Mouse (Mus musculus): ENCODE measurements around the gene Pou3f1.
"Not testable (repeated sequence)": the region's sequence is repeated elsewhere in the genome, so short reads cannot be mapped to it uniquely, and the experiment has no call there.

Pou3f1 gene

DNA sequence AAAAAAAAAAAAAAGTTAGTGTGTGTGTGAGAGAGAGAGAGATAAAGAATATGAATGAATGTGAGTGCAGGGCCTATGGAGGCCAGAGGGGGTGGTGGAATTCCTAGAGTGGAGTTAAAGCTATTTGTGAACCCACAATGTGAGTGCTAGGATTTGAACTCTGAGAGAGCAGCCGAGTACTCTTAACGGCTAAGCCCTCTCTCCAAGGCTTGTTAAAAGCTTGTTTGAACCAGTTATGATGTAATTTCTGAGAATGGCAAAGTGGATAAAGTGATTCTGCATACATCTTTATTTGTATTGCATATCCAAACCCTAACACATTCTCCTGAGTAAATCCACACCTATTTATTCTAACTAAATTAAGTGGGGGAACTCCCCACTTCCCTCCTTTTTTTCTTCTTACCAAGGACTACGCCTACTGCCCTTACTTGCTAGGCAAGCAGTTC is 35.8 kb downstream of the Pou3f1 start:
- DNase-seq (ENCODE audit: low spot score in 2 of 2) = no peak

DNA sequence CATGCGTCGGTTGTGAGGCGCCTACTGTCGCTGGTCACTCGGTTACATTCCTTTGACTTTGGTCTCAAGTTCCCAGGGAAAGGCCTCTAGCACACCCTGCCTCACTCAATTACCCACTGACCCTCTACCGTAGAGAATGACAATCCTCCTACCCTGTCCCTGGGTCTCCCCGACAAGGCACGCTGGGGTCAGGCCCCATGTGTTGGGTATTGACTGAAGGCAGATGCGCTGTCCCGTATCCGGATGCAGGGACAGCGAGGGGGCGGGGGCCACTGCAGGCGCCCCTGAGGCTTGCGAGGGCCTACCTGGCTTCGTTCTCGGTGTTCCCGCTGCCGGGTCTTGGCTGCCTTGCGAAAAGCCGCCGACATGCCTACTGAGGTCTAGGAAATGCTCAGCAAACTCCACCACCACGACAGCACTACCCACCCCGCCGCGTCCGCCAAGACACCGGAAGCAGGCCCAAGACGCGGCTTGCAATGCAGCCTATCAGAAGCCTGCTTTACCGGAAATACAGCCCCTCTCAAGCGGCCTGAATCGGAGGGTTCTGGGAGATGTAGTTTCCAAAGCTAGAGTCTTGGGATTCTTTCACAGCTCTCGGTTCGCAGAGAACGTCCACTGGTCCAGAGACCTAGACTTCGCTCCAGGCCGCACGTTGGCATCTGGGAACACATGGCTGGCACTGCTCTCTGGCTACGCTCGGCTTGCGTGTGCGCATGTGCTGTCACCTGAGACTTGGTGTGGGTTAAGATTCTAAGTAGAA is 36.7 kb downstream of the Pou3f1 start, which contains the start of gene Utp11:
Utp11 (minus strand) TSS at position 466 of the 760 bp plus-strand sequence.
- DNase-seq (ENCODE audit: low spot score in 2 of 2) = peak; percentile 83 to 86

DNA sequence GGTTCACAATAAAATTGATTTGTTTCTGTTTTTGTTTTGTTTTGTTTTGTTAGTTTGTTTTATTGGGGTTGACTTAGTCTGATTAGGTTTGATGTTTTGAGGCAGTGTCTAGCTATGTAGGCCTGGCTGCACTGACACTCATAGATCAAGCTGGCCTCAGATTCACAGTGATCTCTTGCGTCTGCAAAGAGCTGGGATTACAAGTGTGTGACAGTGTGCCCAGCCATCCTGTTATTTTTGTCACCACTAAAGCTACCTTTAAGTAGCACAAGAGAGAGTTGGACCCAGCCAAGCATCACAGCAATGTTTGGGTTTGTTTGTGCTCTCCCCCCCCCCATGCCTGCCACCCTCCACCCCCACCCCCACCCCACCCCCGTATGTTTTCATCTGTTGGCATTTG is 38.0 kb downstream of the Pou3f1 start:
- no peak for DNase-seq (ENCODE audit: low spot score in 2 of 2)

DNA sequence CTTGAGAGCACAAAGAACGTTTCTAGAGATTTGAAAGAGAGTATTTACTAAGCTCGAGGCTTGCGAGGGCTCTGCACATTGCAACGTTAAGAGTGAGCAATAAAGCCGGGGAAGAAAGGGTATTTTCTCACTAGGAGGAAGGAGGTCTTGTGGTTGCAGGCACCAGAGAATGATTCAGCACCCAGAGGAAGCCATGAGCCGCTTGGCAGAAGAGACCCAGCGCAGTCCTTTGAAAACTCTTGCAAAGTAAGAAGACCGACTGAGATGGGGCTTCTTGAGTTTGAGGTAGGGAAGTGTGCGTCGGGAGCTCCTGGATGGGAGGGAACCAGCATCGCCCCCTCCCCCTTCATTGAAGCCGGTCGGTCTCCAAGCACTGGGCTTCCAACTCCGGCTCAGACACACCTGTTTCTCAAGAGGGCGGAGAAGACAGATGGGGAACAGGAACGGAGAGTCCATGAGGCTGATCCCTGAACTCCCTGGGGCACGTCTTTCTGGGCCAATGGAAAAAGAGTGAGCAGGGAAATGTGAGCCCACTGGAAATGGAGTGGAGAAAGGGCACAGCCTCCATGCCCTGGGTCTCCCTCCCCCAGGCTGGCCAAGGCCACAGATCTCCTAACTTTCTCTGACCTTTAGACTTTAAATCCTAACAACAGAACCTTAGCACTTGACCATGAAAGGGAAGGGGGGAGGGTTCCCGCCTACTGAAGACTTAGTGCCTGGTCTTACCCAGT is 39.3 kb downstream of the Pou3f1 start:
- no peak for DNase-seq (ENCODE audit: low spot score in 2 of 2)

DNA sequence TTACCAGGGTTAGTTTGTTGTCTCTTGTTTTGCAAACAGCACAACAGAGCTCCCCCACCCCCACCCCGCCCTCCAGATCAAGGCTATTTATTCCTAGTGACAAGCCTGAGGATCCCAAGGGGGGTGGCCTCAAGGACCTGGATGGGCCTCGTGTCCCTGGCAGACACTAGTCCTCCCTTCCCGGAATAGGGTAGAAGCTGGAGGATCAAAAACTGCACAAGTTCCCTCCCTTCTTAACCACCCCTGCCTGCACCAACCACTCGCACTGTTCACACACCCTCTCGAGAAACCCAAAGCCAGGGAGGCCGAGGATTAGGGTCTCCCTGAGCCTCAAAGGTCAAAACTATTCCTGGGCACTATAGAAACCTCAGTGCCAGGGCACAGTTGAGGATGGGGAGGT is 43.2 kb downstream of the Pou3f1 start:
- no peak for DNase-seq (ENCODE audit: low spot score in 2 of 2)

DNA sequence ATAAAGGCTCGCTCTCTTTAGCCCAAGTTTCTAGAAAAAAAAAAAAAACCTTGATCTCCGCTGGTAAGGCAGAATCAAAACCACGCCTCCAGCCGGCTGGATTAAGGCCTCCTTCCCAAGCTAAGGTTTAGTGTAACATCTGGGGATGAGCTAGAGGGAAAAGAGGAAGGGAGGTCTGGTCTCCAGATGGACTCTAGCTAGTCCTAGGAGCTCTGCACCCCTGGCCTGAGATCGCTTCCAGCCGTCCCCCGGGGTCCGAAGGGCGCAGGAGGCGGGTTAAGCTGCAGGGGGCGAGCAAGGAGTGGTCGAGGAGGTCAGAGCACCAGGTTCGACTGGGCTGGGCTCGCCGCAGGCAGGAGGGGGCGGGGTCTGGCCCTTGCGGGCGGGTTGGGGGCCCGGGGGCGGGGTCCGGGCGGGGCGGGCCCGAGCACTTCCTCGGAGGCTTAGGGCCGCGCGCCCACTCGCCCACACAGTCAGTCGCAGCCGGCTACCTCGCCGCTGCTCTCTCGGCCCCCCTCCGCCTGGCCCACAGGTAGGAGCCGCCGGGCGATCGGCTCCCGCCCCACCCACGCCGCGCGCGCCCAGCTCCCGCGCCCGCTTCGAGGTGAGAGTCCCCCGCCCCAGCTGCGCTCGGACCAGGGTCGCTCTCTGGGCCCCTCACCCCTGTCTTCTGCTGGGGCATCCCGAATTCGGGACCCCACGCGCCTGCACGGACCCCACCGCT is 43.8 kb downstream of the Pou3f1 start, which contains the start of gene Fhl3:
Fhl3 (plus strand) TSS at position 454 of the 724 bp plus-strand sequence.
- no peak for DNase-seq (ENCODE audit: low spot score in 2 of 2)

DNA sequence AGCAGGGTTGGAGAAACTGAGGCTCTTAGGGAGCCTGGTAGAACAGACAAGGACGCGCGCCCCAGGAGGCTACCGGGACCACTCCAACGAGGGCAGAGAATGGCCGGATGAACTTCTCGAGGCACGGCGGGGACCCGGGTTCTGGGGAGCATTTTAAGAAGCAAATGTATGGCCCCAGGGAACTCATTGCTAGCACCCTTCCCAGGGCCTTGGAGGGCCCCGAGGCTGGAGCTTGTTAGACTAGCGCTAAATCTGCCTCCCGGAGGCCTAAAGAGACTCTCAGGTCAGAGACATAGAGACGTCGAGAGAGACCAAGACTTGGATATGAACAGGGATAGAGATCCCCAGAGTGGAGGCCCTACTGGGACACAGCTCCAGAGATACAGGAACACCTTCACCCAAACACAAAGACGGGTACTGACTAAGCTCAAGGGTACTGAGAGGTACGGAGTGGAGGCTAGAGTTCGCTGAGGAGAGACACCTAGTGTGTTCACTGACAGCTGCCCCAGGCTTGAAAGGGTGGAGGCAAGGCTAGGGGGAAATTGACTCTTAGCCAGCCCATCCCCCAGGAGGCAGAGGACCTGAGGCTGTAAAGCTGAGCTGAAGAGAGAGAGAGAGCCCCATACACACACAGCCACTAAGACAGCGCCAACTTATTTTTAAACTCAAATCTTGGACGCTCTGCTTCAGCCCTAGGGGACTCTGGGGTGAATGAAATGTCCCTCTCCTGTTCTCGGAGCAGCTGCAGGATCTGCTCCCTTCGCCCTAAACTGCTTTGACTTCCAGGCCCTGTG is 44.6 kb downstream of the Pou3f1 start:
- DNase-seq (ENCODE audit: low spot score in 2 of 2) = no peak

DNA sequence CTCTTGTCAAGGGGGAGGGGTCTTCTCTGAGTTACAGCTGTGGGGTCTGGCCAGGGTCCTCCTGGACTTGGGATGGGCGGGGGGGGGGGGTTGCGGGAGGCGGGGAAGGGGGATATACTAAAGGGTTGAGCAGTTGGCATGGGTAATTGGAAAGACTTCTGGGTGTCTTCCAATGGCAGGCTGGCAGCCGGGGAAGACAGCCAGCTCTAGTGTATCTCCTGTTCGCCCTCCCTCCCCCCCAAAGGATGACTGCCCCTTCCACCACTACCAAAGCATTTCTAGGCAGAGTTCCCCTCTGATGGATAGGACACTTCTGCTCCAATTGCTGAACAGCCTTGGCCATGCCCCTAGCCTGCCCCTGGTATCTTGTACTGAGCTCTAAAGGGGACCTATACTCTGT is 45.3 kb downstream of the Pou3f1 start:
- no peak for DNase-seq (ENCODE audit: low spot score in 2 of 2)

DNA sequence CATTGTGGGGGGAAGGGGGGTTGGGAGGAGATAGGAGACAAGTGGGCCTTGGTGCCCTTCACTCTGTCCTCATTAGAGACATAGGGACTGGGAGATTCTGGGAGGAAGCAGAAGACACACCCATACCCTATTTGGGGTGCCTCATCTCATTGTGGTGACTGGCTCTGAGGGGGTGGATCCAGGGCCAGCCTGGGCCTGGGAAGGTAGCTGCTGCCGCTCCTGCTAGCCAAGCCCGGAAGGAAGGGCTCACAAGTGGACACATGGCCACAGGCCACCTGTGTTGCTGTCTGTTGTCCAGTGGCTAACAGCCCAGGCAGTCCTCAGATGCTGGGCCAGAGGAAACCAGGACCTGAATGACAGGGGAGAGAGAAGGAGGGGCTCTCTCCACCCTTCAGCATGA is 46.8 kb downstream of the Pou3f1 start:
- DNase-seq (ENCODE audit: low spot score in 2 of 2) = no peak

DNA sequence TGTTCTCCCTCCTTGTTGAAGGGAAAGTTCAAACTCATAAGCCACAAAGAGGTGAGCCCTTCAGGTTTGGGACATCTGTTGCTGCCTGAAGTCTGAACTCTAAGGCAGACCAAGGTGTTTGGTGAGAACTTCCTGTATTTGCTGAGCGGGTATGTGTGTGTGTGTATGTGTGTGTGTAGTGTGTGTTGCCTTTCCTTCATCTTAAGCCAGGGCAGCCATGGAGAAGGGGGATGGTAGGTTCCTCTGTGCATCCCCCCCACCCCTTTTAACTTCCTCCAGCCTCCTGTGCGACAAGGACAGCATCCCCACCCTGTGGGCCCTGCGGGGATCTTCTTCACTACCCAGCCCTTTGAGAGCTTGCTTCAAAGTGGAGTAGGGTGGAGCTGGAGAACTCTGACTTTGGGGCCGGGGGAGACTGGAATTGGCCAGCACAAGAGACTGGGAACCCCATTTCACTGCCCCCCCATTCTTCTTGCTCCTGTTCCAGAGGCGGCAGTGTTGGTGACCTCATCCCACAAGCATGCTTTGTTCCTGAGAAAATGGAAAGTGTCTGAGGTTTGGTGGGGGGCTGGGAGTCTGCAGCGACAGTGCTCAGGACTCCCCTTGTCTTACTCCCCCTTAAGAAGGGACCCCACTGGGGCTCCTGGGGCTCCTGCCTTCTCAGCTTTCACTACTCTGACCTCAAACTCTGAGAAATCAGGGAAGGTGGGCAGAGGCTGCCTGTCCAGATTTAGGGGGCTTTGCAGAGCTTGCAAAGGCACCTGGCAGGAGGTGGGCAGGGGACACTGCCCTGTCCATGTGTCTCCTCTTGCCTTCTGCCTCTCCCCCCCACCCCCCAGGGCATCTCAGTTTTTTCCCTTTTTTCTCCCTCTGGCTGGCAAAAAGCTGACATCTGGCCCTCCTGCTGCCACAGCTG is 47.5 kb downstream of the Pou3f1 start:
- no peak for DNase-seq (ENCODE audit: low spot score in 2 of 2)

DNA sequence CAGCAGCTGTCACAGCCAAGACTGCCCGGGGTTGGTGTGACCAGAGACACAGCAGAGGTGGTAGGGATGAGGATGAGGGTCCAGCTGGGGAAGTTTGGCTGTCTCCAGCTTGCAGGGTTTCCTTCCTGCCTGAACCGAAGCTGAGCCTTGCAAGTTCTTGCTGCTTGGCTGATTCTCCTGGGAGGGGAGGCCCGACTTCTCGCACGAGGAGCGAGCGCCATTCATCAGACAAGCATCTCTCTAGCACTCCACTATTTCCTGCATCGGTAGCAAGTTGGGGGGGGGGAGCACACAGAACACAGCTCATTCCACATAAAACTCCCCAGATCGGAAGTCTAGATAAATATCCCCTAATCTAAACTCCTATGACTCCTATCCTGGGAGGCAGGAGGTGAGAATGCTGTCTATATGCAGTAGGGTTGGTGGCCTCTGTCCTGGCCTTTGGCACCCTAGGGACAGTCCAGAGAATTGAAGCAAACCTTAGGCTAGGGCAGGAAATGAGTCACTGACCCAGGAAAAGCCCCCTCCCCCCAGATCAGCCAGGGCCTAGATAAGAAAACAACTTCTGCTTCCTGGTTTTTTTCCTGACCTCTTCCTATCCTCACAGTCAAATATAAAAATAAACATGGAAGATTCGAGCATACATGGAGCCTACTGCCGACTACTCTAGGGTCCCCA is 48.3 kb downstream of the Pou3f1 start:
- DNase-seq (ENCODE audit: low spot score in 2 of 2) = no peak

DNA sequence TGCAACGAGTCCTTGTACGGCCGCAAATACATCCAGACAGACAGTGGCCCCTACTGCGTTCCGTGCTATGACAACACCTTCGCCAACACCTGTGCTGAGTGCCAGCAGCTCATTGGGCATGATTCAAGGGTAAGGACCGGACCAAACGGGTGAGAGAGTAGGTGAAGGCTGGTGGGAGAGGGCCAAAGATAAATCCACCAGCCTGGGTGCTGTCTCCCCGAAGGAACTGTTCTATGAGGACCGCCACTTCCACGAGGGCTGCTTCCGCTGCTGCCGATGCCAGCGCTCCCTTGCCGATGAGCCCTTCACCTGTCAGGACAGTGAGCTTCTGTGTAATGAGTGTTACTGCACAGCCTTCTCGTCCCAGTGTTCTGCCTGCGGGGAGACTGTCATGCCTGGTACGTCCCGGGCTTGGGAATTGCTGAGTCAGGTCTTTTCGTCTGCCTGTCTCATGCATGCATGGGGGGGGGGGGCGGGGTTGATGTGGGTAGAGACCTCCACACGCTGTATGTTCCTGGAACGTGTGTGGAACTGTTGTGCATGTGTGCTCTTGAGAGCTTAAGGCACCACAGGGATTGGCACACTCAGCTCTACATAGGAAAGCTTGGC is 49.2 kb downstream of the Pou3f1 start:
- DNase-seq (ENCODE audit: low spot score in 2 of 2) = no peak

DNA sequence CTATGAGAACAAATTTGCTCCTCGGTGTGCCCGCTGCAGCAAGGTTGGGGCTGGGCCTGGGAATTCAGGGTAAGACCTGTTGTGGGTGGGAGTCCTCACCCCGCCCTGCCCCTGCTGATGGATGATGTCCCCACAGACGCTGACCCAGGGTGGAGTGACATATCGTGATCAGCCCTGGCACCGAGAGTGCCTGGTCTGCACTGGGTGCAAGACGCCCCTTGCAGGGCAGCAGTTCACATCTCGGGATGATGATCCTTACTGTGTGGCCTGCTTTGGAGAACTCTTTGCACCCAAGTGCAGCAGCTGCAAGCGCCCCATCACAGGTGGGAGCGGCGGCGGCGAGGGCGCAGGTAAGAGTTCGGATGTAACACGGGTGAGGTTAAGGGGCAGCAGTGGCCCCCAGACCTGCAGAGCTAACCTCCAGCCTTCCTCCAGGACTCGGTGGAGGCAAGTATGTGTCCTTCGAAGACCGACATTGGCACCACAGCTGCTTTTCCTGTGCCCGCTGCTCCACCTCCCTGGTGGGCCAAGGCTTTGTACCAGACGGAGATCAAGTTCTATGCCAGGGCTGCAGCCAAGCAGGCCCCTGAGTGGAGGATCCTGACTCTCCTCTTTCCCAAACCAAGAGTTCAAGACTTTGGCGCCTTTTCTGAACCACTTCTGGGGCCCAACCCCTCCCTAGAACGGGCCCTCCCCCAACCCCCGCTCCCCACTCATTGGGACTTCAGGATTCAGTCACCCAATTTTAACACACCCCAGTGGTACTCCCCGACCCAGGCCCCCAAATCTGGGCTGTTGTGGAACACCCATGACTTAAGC is 51.0 kb downstream of the Pou3f1 start:
- not testable (repeated sequence) for DNase-seq (ENCODE audit: low spot score in 2 of 2)

DNA sequence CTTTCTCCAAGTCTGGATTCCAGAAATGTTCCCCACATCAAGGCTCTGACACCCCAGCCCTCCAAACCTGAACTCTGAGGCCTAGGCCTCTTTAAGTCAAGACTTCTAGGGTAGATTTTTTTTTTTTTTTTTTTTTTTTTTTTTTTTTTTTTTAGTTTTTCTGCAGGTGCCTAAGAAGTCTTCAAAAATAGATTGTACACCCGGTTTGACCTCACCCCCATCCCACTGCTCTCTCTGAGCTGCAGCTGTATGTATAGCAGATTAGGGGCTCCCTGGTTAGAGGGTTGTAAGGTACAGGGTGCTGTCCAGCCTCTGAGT is 51.6 kb downstream of the Pou3f1 start:
- DNase-seq (ENCODE audit: low spot score in 2 of 2) = not testable (repeated sequence)

DNA sequence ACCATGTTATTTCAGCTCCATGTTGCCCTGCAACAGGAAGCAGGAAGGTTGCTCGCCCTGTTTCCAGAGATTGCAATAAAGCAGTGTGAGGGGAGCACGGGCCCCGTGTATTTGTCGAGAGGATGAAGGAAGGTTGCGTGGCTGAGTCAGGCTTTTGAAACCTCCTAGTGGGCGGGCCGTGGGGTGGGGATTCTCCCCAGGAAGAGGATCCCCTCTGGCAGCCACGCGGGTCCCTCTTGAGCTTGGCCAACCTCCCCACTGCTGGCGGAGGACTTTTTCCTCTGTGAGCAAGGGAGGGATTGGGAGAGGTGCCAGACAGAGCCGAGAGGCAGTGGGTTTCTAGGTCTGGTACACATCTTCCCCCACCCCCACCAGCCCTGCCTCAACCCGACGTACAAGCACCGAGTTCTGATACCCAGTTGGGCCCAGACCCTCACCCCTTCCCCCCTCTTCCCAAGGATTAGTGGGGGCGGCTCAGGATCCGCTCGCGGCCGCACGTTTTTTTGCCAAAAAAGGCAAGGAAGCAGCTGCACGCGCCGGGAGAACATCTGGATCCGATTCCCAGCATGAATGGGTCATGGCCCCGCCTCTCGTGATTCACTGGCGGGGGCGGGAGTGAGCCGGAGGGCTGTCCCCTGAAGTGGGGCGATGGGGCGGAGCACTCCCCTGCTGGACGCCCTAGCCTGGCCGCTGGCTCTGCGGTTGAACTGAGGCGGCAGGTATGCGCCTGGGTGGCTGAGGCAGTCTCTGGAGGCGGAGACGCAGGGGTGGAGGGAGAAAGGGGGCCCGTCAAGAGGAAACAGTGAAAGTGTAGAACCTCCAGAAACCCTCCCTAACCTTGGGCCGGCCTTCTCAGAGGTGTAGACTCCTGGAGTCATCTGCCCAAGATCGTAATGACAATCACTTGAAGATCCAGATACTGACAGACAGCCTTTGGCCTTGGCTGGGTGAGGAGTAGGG is 52.2 kb downstream of the Pou3f1 start:
- peak; percentile 63 to 70 for DNase-seq (ENCODE audit: low spot score in 2 of 2)

DNA sequence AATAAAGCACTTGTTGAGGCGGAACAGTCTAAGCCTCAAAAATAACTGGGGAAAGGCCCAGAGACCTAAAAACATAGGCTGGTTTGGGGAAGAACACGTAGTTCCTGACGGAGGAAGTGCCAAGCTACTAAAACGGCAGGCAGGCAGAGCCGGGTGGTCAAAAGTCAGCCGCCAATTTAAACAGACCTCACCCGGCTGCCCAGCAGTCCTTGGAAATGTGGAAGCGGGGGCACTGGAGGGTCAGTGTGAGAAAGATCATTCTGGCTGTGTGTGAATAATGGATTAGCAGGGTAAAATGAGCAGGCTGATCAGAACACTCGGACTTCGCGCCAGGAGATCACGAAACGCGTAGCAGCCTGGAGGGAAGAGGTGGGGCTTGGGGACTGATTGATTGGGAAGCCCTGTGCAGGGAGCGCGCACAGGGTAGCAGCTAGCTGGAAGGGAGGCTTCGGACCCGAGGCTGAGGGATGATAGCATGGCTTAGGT is 53.4 kb downstream of the Pou3f1 start:
- DNase-seq (ENCODE audit: low spot score in 2 of 2) = no peak
